ENCODE assay signal across 16 mouse cellular contexts in genomic region chr6:84299936-84300335, GRCm38 (mm10).
"Had no signal": no experiment of that assay in that cellular context is flagged by ENCODE, and none has a peak within 500 bp of the region (broad histone marks: within the 10 kb centered on the region; RNA-seq: fewer than 3 reads in every experiment).

No protein-coding gene starts in this region.

- H3K27me3 ChIP-seq: neural tube, embryonic 13.5 days; neural tube, embryonic 15.5 days; stomach, embryonic 15.5 days had no signal

- H3K9ac ChIP-seq: neural tube, embryonic 13.5 days; neural tube, embryonic 15.5 days; stomach, embryonic 15.5 days had no signal

- H3K4me1 ChIP-seq: neural tube, embryonic 13.5 days; neural tube, embryonic 15.5 days; stomach, embryonic 15.5 days had no signal

- H3K4me3 ChIP-seq: neural tube, embryonic 13.5 days; neural tube, embryonic 15.5 days; stomach, embryonic 15.5 days had no signal

- H3K27ac ChIP-seq: neural tube, embryonic 13.5 days; neural tube, embryonic 15.5 days; stomach, embryonic 15.5 days; stomach, postnatal 0 days had no signal

- DNase-seq: retina, postnatal 1 day; right cerebral cortex, adult 18-20 months; right cerebral cortex, postnatal 14 days; right cerebral cortex, postnatal 25 days; right cerebral cortex, postnatal 4 days; spleen, adult 18-20 months; thymus, adult 18-20 months; thymus, adult 2 months; thymus, postnatal 14 days; thymus, postnatal 25 days; thymus, postnatal 36 days; thymus, postnatal 4 days had no signal

- H3K36me3 ChIP-seq: neural tube, embryonic 13.5 days; neural tube, embryonic 15.5 days; stomach, embryonic 15.5 days had no signal

- H3K9me3 ChIP-seq: neural tube, embryonic 13.5 days; neural tube, embryonic 15.5 days; stomach, embryonic 15.5 days had no signal
